Mouse (Mus musculus) neural tube, embryonic 14.5 days (tissue): ENCODE data around the gene Gpc6. TPM values are rescaled to one million over a fixed set of nuclear protein-coding genes. Genes with fewer than 3 reads are reported as not detected.
A peak's percentile ranks its signal among the peaks of the same experiment; 100 is the strongest.

Source experiments
- ATAC-seq: fragments of 200-750 bp; cut with Nextera tagmentation; 2 replicates; pipeline ENCODE4 v1.8.0; 2017; ENCODE audit warnings: low read depth, mild to moderate bottlenecking, moderate TSS enrichment, moderate library complexity
- H3K27ac ChIP-seq: fragments of 300-500 bp; sonication (generic); 2 replicates; pipeline ENCODE4 v1.5.1; 2014; ENCODE audit warnings: low read depth, mild to moderate bottlenecking, control low read depth, low read length, moderate library complexity, mixed read lengths
- H3K27me3 ChIP-seq: fragments of 300-500 bp; sonication (generic); 2 replicates; pipeline ENCODE4 v1.6.1; 2014; ENCODE audit warnings: low read length; ENCODE audit not compliant: control insufficient read depth, insufficient read depth
- H3K36me3 ChIP-seq: fragments of 300-500 bp; sonication (generic); 2 replicates; pipeline ENCODE4 v1.6.1; 2014; ENCODE audit warnings: low read length, mixed read lengths; ENCODE audit not compliant: control insufficient read depth, insufficient read depth
- H3K4me1 ChIP-seq: fragments of 300-500 bp; sonication (generic); 2 replicates; pipeline ENCODE4 v1.6.1; 2014; ENCODE audit warnings: low read length; ENCODE audit not compliant: control insufficient read depth, insufficient read depth
- H3K4me2 ChIP-seq: fragments of 300-500 bp; sonication (generic); 2 replicates; pipeline ENCODE4 v1.6.1; 2014; ENCODE audit warnings: mild to moderate bottlenecking, low read depth, low read length, control low read depth
- H3K4me3 ChIP-seq: fragments of 300-500 bp; sonication (generic); 2 replicates; pipeline ENCODE4 v1.5.1; 2014; ENCODE audit warnings: low read depth, low read length, control low read depth, mixed read lengths
- H3K9ac ChIP-seq: fragments of 300-500 bp; sonication (generic); replicated peaks from 2 replicates; pipeline ENCODE4 v1.6.1; 2014; ENCODE audit warnings: low read depth, mild to moderate bottlenecking, control low read depth, low read length, mixed read lengths
- H3K9me3 ChIP-seq: fragments of 300-500 bp; sonication (generic); 2 replicates; pipeline ENCODE4 v1.6.1; 2016; ENCODE audit warnings: low read length; ENCODE audit not compliant: control insufficient read depth
- WGBS: fragments of 180-500 bp; shearing (Covaris S2); extraction: QIAGEN DNeasy Blood & Tissue Kit; methylation state at CpG from one replicate; pipeline ENCODE4 v1.1.7; 2014; 5-methylcytosine and 5-hydroxymethylcytosine counted together
- polyA plus RNA-seq: library from polyadenylated mRNA; unstranded; fragments of >200 nt; fragmentation: Nextera tagmentation; extraction: Ambion mirVana; gene quantifications from 2 replicates; pipeline ENCODE4 v1.2.1, GENCODE M21; 2014

The Gpc6 gene
- polyA plus RNA-seq, result 20.8 and 27.8 TPM in 2 replicates

DNA sequence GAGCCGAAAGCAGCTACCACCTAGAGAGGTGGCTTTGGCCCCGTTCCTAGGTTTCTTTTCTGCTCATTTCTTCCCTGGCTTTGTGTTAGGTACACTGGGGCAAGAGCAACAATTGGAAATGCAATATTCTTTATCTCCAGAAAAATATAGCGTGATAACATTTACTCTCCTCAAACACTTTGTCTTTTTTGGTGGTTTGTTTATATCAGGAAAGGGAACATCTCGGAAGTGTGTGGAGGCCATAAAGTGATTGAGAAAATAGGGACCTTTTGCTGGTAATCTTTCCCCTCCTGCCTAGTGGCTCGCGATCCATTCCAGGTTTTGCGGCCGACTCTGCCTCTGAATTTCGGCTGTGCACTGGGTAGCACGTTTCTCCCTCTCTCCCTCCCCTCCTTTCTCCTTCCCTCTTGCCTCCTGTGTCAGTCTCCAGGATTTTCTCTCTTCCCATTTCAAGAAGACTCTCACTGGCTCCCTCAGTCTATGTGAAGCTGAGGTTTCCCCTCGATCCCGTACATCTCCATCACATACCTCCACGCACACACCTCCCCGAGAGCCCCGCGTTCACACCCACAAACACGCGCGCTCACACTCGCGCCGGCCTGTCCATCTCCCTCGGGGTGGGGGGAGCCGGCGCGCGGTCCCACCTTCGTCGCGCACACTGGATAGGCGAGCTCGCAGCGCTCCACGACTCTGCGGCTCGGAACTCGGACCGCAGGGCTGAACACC, at the start of gene Gpc6:
Gene Gpc6, plus strand, starts transcription at position 440 of the 726 bp plus-strand sequence.
- H3K27ac ChIP-seq, result peak within 1 kb of the TSS; percentile 90
- peak; percentile 81 for ATAC-seq
- H3K27me3 ChIP-seq, result no peaks in the 10 kb centered on the region
- under 1% methylated on average over 38 of the region's 38 CpGs for WGBS
- H3K4me1 ChIP-seq, result peaks cover 13% of the 10 kb centered on the region
- H3K9ac ChIP-seq, result peak within 1 kb of the TSS; percentile 74
- H3K9me3 ChIP-seq, result no peaks in the 10 kb centered on the region
- peak within 1 kb of the TSS; percentile 84 for H3K4me2 ChIP-seq
- no peaks in the 10 kb centered on the region for H3K36me3 ChIP-seq
- H3K4me3 ChIP-seq, result peak within 1 kb of the TSS; percentile 86

DNA sequence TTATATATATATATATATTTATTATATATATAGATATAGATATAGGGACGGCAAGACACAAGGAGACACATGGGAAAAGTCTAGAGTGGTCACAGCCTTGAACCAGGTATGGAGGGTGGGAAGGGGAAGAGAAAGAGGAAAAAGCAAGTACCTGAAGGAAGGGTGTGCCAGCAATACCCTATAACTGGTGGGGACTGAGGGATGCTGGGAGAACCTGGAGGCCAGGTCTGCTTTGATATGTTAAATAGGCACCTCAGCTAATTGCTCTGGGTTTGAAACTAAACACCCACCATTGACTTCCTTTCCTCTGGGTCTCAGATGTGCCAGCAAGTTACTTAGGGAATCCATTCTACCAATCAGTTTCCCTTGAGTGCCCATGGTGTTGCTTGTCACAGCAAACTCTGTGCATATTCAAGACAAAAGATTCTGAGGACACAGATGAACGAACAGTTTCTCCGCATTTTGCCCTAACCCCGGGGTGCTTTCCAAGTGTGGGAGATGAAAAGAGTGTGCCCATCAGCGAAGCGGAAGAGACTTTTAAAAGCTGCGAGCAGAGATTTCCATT, 42.6 kb upstream of the Gpc6 start:
- Histone ChIP-seq H3K9me3 (no peaks in the 10 kb centered on the region), H3K27me3 (no peaks in the 10 kb centered on the region), H3K4me2 (no peak overlapping the region), H3K36me3 (no peaks in the 10 kb centered on the region), H3K27ac (no peak overlapping the region), H3K9ac (no peak overlapping the region), H3K4me1 (no peaks in the 10 kb centered on the region), H3K4me3 (no peak overlapping the region)
- WGBS, result 35% methylated on average over 7 of the region's 7 CpGs
- no peak for ATAC-seq

DNA sequence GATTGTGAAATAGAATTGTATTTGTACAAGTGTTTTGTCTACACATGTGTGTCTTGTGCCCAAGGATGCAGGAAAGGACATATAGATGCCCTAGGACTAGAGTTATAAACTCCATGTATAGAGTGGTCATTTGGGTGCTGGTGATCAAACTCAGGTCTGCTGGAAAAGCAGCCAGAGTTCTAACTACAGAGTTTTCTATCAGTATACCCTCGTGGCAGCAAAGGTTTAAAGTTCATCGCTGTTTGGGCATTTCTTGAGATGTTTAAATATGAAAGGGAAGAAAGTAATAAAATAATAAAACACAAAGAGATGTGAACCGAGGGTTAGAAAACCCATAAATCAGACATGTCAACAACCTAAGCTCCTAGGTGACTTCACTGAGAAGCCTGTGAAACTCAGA, 30.8 kb upstream of the Gpc6 start:
- Histone ChIP-seq H3K27ac (no peak overlapping the region), H3K4me3 (no peak overlapping the region), H3K36me3 (no peaks in the 10 kb centered on the region), H3K4me2 (no peak overlapping the region), H3K4me1 (no peaks in the 10 kb centered on the region), H3K27me3 (no peaks in the 10 kb centered on the region), H3K9ac (no peak overlapping the region), H3K9me3 (no peaks in the 10 kb centered on the region)
- WGBS, result 5% methylated on average over 3 of the region's 3 CpGs
- ATAC-seq, result no peak

DNA sequence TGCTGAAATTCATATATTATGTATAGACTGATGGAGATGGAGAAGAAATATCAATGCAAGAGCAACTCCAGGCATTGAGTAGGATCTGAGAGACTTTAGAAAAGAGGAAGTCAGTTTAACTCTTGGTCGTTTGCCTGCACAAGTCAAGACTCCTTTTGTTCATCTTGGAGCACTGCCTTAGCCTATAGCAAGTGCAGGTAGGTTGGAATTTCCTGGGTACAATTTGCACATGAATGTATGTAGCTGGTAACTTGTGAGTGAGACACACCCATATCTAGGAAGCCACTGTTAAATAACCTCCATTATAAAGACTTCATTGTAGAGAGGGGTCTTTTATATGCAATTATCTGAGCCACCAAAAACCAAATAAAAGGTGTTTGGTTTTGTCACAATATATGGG, 27.1 kb upstream of the Gpc6 start:
- no peaks in the 10 kb centered on the region for H3K36me3 ChIP-seq
- 23% methylated on average over 1 of the region's 1 CpGs for WGBS
- no peak overlapping the region for H3K4me2 ChIP-seq
- no peaks in the 10 kb centered on the region for H3K4me1 ChIP-seq
- no peak overlapping the region for H3K9ac ChIP-seq
- no peaks in the 10 kb centered on the region for H3K27me3 ChIP-seq
- no peak overlapping the region for H3K4me3 ChIP-seq
- ATAC-seq, result no peak
- no peaks in the 10 kb centered on the region for H3K9me3 ChIP-seq
- no peak overlapping the region for H3K27ac ChIP-seq

DNA sequence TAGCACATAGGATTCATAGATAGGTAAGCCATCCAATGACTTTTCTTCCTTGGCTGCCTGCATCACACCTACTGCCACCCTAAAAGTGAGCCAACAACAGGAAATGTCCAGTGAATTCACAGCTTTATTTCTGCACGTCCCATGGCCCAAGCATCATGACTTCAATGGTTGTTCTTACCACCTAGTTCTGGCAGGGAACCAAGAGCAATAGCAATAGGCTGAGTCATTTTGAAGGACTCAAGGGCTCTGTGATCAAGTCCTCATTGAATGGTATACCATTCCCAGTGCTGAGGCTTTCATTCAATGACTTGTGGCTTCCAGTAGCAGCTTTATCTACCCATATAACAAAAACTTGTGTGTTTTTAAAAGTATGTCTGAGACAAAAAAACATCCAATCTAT, 13.3 kb upstream of the Gpc6 start:
- no peak overlapping the region for H3K4me2 ChIP-seq
- no peaks in the 10 kb centered on the region for H3K27me3 ChIP-seq
- H3K9ac ChIP-seq, result no peak overlapping the region
- H3K4me1 ChIP-seq, result no peaks in the 10 kb centered on the region
- H3K9me3 ChIP-seq, result no peaks in the 10 kb centered on the region
- ATAC-seq, result no peak
- H3K4me3 ChIP-seq, result no peak overlapping the region
- WGBS, result 77% methylated on average over 1 of the region's 1 CpGs
- no peak overlapping the region for H3K27ac ChIP-seq
- no peaks in the 10 kb centered on the region for H3K36me3 ChIP-seq

DNA sequence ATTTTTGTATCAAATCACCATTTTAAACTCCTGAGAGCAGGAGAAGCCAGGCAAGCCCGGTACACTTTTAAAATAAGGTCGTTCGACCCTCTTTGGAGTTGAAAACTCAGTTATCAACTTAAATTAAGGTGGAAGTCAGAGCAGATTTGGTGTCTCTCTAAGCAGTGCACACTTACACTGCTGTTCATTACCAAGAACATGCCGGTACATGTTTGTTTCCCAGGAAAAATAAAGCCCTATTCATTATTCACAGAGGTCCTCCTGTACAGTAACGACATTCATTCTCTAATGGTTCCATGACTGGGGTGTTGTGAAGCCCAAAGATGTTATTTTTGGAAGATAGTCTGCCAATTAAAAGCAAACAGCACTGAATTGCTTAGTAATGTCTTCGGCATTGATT, 8.2 kb upstream of the Gpc6 start:
- 70% methylated on average over 6 of the region's 6 CpGs for WGBS
- H3K4me2 ChIP-seq, result no peak overlapping the region
- H3K27me3 ChIP-seq, result no peaks in the 10 kb centered on the region
- no peak overlapping the region for H3K4me3 ChIP-seq
- H3K27ac ChIP-seq, result no peak overlapping the region
- no peaks in the 10 kb centered on the region for H3K4me1 ChIP-seq
- no peaks in the 10 kb centered on the region for H3K36me3 ChIP-seq
- no peak for ATAC-seq
- no peaks in the 10 kb centered on the region for H3K9me3 ChIP-seq
- no peak overlapping the region for H3K9ac ChIP-seq

DNA sequence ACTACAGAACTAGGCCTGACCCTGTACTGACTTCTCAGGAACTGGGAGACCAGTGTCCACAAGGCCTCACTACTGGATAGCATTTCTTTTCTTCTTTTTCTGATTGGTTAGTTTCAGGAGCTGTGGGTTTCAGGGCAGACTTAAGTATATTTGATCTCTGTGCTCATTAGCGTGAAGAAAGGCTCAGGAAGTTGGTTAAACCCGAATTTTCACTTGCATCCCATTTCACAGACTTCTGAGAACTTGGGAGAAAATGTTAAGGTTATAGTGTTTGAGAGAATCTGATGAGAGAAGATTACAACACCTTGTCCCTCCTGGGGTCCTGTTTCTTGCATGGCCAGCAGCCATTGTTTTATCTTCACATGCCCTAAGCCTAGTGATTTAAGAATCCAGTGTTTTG, 849 bp upstream of the Gpc6 start:
- Histone ChIP-seq H3K4me3 (no peak overlapping the region), H3K4me1 (peaks cover 13% of the 10 kb centered on the region), H3K36me3 (no peaks in the 10 kb centered on the region), H3K27me3 (no peaks in the 10 kb centered on the region), H3K27ac (no peak overlapping the region), H3K9me3 (no peaks in the 10 kb centered on the region), H3K9ac (no peak overlapping the region), H3K4me2 (peak overlapping the region; percentile 84; the same call in 1 of the 2 replicates)
- WGBS, result 51% methylated on average over 2 of the region's 2 CpGs
- ATAC-seq, result no peak

DNA sequence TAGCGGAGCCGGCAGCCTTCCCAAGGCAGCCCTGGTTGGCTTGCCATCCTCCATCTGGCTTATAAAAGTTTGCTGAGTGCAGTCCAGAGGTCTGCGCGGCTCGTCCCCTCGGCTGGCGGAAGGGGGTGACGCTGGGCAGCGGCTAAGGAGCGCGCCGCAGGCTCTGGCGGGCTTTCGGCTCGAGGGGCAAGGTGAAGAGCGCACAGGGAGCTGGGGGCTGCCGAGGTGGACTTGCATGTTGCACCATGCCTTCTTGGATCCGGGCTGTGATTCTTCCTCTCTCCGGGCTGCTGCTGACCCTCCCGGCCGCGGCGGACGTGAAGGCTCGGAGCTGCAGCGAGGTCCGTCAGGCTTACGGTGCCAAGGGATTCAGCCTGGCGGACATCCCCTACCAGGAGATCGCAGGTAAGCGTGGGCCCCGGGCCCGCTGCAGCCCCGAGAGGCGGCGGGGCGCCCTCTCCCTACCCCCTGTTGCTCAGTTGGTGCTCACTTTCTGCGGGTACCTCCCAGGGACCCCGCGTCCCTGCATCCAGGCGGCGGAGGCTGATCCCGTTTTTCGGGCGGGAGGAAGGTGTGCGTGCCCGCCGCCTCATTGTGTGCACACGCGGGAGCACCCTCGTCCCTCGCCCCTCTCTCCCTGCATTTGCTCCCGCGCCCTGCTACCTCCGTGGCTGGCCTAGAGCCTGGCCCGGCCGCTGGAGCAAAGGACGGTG, 732 bp downstream of the Gpc6 start:
- Histone ChIP-seq H3K27me3 (no peaks in the 10 kb centered on the region), H3K36me3 (no peaks in the 10 kb centered on the region), H3K4me2 (peak overlapping the region; percentile 84), H3K4me3 (peak overlapping the region; percentile 86), H3K9me3 (no peaks in the 10 kb centered on the region), H3K4me1 (peaks cover 13% of the 10 kb centered on the region), H3K9ac (peak overlapping the region; percentile 74), H3K27ac (peak overlapping the region; percentile 90)
- WGBS, result under 1% methylated on average over 47 of the region's 58 CpGs
- peak; percentile 49 for ATAC-seq
